Mouse (Mus musculus) heart, postnatal 0 days (tissue): ENCODE measurements at regions not wholly inside any gene's neighbourhood (a gene's known extent, or its start where the extent isn't known, plus 50 kb on each side); places are given as distances from the start of the nearest gene placed in this dataset.

ENCODE experiments used
- CTCF ChIP-seq: IDR thresholded peaks from 2 replicates; pipeline ENCODE4 v1.5.1; 2016; ENCODE audit warnings: antibody characterized with exemption, control low read depth, low read depth
- EP300 ChIP-seq: IDR thresholded peaks from 2 replicates; pipeline ENCODE4 v1.6.1; 2016; ENCODE audit warnings: antibody characterized with exemption, low read depth

- no peak for TF ChIP-seq CTCF
- TF ChIP-seq EP300, result no peak
Measured at GRCm38 (mm10) chr16:72068254-72068653, 239.9 kb upstream of the Robo1 start.
